Mouse (Mus musculus) liver, postnatal 0 days (tissue): ENCODE results near the gene Patl2. TPM values are rescaled to one million over a fixed set of nuclear protein-coding genes. Genes with fewer than 3 reads are reported as not detected.
"Not testable (repeated sequence)": the region's sequence is repeated elsewhere in the genome, so short reads cannot be mapped to it uniquely, and the experiment has no call there.

Experiments
- ATAC-seq: fragments of 200-750 bp; cut with Nextera tagmentation; 2 replicates; pipeline ENCODE4 v1.8.0; 2017; ENCODE audit warnings: mild to moderate bottlenecking, moderate library complexity
- DNase-seq: peaks from one replicate; pipeline ENCODE4 v3.0.0-alpha.2; 2016
- H3K27ac ChIP-seq: fragments of 300-500 bp; sonication (generic); 2 replicates; pipeline ENCODE4 v1.5.1; 2014; ENCODE audit warnings: antibody characterized with exemption, moderate library complexity, mild to moderate bottlenecking, low read depth
- H3K27me3 ChIP-seq: fragments of 300-500 bp; sonication (generic); 2 replicates; pipeline ENCODE4 v1.6.1; 2014; ENCODE audit warnings: low read length, control low read depth, mixed read lengths; ENCODE audit not compliant: insufficient read depth
- H3K36me3 ChIP-seq: fragments of 300-500 bp; sonication (generic); replicated peaks from 2 replicates; pipeline ENCODE4 v1.6.1; 2014; ENCODE audit warnings: mild to moderate bottlenecking, control low read depth, low read length, moderate library complexity, mixed read lengths; ENCODE audit not compliant: insufficient read depth
- H3K4me1 ChIP-seq: fragments of 300-500 bp; sonication (generic); 2 replicates; pipeline ENCODE4 v1.6.1; 2014; ENCODE audit warnings: antibody characterized with exemption, mild to moderate bottlenecking, control low read depth; ENCODE audit not compliant: insufficient read depth
- H3K4me2 ChIP-seq: fragments of 300-500 bp; sonication (generic); 2 replicates; pipeline ENCODE4 v1.6.1; 2014; ENCODE audit warnings: low read depth, mild to moderate bottlenecking, low read length, moderate library complexity, mixed read lengths
- H3K4me3 ChIP-seq: fragments of 300-500 bp; sonication (generic); 2 replicates; pipeline ENCODE4 v1.5.1; 2014; ENCODE audit warnings: low read depth, low read length
- H3K9ac ChIP-seq: fragments of 300-500 bp; sonication (generic); replicated peaks from 2 replicates; pipeline ENCODE4 v1.6.1; 2014; ENCODE audit warnings: mild to moderate bottlenecking, moderate library complexity
- H3K9me3 ChIP-seq: fragments of 300-500 bp; sonication (generic); 2 replicates; pipeline ENCODE4 v1.6.1; 2016; ENCODE audit warnings: mild to moderate bottlenecking, control low read depth, low read length, mixed read lengths
- CTCF ChIP-seq: sonication (generic); IDR thresholded peaks from 2 replicates; pipeline ENCODE4 v1.5.1; 2016; ENCODE audit warnings: antibody characterized with exemption, low read depth
- EP300 ChIP-seq: IDR thresholded peaks from 2 replicates; pipeline ENCODE4 v1.6.1; 2016; ENCODE audit warnings: antibody characterized with exemption, low read depth, mild to moderate bottlenecking
- WGBS: fragments of 180-500 bp; shearing (Covaris S2); extraction: QIAGEN DNeasy Blood & Tissue Kit; methylation state at CpG from one replicate; pipeline ENCODE4 v1.1.7; 2014; ENCODE audit not compliant: insufficient replicate concordance; 5-methylcytosine and 5-hydroxymethylcytosine counted together
- polyA plus RNA-seq: library from polyadenylated mRNA; unstranded; fragments of >200 nt; fragmentation: Nextera tagmentation; extraction: Ambion mirVana; gene quantifications from 2 replicates; pipeline ENCODE4 v1.2.1, GENCODE M21; 2015

Patl2 gene
- polyA plus RNA-seq, 1 experiment from 2014 or later, result 0.18 TPM

- no peaks in the 10 kb centered on the region for H3K9me3 ChIP-seq
- H3K4me1 ChIP-seq, result peaks cover 10% of the 10 kb centered on the region
- 85% methylated on average over 6 of the region's 6 CpGs for WGBS
- no peaks in the 10 kb centered on the region for H3K27me3 ChIP-seq
- H3K4me2 ChIP-seq, result no peak overlapping the region
- H3K4me3 ChIP-seq, result no peak overlapping the region
- no peak overlapping the region for H3K27ac ChIP-seq
- DNase-seq (no peak), ATAC-seq (no peak)
- no peaks in the 10 kb centered on the region for H3K36me3 ChIP-seq
- H3K9ac ChIP-seq, result no peak overlapping the region
- TF ChIP-seq EP300 (no peak), CTCF (no peak)
Observed at GRCm38 (mm10) chr2:122230395-122230794, 44.4 kb upstream of the Patl2 start.

- peak; percentile 31; the same call in 1 of the 2 replicates for ATAC-seq
- H3K9ac ChIP-seq, result no peak overlapping the region
Observed at GRCm38 (mm10) chr2:122223654-122224053, 37.7 kb upstream of the Patl2 start.

DNA sequence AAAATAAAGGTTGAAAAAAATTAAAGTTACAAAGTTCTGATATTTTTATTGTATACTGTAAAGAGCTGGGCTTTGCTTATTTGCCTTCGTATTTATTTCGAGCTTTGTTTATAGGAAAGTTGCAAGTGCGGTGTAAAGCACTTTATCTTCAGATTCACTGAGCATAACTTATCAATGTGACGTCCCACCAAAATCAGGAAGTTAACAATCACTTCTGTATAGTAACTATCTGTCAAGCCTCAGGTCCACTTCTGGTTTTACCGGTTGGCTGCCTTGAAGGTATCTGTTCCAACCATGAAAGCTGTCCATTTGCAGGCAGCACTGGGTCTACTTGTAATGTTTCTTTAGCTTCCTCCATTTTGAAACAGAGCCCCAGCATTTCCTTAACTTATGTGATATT lies 36.3 kb upstream of the Patl2 start:
- Histone ChIP-seq H3K9me3 (no peaks in the 10 kb centered on the region), H3K4me2 (no peak overlapping the region), H3K4me3 (no peak overlapping the region), H3K4me1 (no peaks in the 10 kb centered on the region), H3K9ac (no peak overlapping the region), H3K36me3 (no peaks in the 10 kb centered on the region), H3K27me3 (no peaks in the 10 kb centered on the region), H3K27ac (no peak overlapping the region)
- TF ChIP-seq EP300 (no peak), CTCF (no peak)
- DNase-seq (no peak), ATAC-seq (no peak)
- WGBS, result 58% methylated on average over 5 of the region's 5 CpGs

More at GRCm38 (mm10) chr2:122223654-122224053, 37.7 kb upstream of the Patl2 start:
- no peak for DNase-seq
- Histone ChIP-seq H3K4me3 (no peak overlapping the region), H3K36me3 (no peaks in the 10 kb centered on the region), H3K4me1 (no peaks in the 10 kb centered on the region), H3K9me3 (no peaks in the 10 kb centered on the region), H3K4me2 (no peak overlapping the region), H3K27me3 (no peaks in the 10 kb centered on the region), H3K27ac (no peak overlapping the region)
- TF ChIP-seq EP300, result no peak; the same call in 1 of the 2 replicates
- TF ChIP-seq CTCF, result no peak

- TF ChIP-seq EP300, result no peak
- no peak for TF ChIP-seq CTCF
- ATAC-seq (no peak), DNase-seq (no peak)
- Histone ChIP-seq H3K4me2 (no peak overlapping the region), H3K4me1 (no peaks in the 10 kb centered on the region), H3K9me3 (no peaks in the 10 kb centered on the region), H3K27ac (no peak overlapping the region), H3K27me3 (no peaks in the 10 kb centered on the region), H3K9ac (no peak overlapping the region), H3K36me3 (no peaks in the 10 kb centered on the region), H3K4me3 (no peak overlapping the region)
- 55% methylated on average over 5 of the region's 5 CpGs for WGBS
Observed at GRCm38 (mm10) chr2:122221798-122222197, 35.8 kb upstream of the Patl2 start.

DNA sequence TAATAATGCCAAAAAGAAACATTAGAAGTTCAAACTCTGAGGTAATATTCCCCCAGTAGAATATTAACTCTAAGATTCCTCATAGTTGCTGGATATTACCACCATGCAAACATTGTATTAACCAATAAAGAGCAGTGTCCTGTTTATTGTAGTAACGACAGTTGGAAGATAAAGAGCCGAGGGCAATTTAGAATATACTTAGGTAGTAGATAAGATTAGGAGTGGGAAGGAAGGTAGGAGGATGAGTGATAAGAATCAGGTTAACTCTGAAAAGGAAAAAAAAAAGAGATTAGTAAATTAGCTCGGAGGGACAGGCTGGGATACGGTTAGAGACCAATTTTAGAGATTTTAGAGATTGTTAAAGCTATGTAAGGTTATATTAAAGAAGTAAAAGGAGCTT lies 35.4 kb upstream of the Patl2 start:
- ATAC-seq, result no peak

GRCm38 (mm10) chr2:122218234-122218633 lies 32.2 kb upstream of the Patl2 start:
- Histone ChIP-seq H3K9me3 (no peaks in the 10 kb centered on the region), H3K4me2 (no peak overlapping the region), H3K9ac (no peak overlapping the region), H3K4me1 (no peaks in the 10 kb centered on the region), H3K36me3 (no peaks in the 10 kb centered on the region), H3K4me3 (no peak overlapping the region), H3K27ac (no peak overlapping the region), H3K27me3 (no peaks in the 10 kb centered on the region)
- DNase-seq (no peak), ATAC-seq (no peak)
- WGBS, result 33% methylated on average over 2 of the region's 2 CpGs
- TF ChIP-seq CTCF, result no peak
- TF ChIP-seq EP300, result no peak

More for the DNA sequence above, 35.4 kb upstream of the Patl2 start:
- no peak overlapping the region for H3K4me3 ChIP-seq
- H3K9me3 ChIP-seq, result no peaks in the 10 kb centered on the region
- H3K4me2 ChIP-seq, result no peak overlapping the region
- H3K36me3 ChIP-seq, result no peaks in the 10 kb centered on the region
- H3K9ac ChIP-seq, result no peak overlapping the region
- 36% methylated on average over 4 of the region's 4 CpGs for WGBS
- no peaks in the 10 kb centered on the region for H3K27me3 ChIP-seq
- no peaks in the 10 kb centered on the region for H3K4me1 ChIP-seq
- no peak for DNase-seq
- H3K27ac ChIP-seq, result no peak overlapping the region
- TF ChIP-seq EP300 (no peak), CTCF (no peak)

- TF ChIP-seq EP300, result peak; percentile 84
- H3K9ac ChIP-seq, H3K27me3 ChIP-seq, H3K27ac ChIP-seq, DNase-seq, H3K9me3 ChIP-seq, H3K4me2 ChIP-seq, H3K4me3 ChIP-seq, H3K36me3 ChIP-seq, H3K4me1 ChIP-seq: not testable (repeated sequence)
- peak; percentile 79 for ATAC-seq
- 64% methylated on average over 4 of the region's 4 CpGs for WGBS
Observed at GRCm38 (mm10) chr2:122217075-122217474, 31.1 kb upstream of the Patl2 start.
